Mouse (Mus musculus) spleen, embryonic (tissue): ENCODE results near the gene Synpo2.

Source experiments
- CTCF ChIA-PET: fragments of 350-600 bp; sonication (Branson Sonifier 250); formaldehyde crosslinking; loops from one replicate; lab custom pipeline; 2022; lab: Charles Lee

The Synpo2 gene

GRCm38 (mm10) chr3:123093640-123094361 lies 142.1 kb downstream of the Synpo2 start:
- CTCF ChIA-PET = interaction anchor here (1.0 kb wide), 1 partner anchor 64 kb away, joined by 3 read pairs; no protein-coding TSS in a partner anchor

DNA sequence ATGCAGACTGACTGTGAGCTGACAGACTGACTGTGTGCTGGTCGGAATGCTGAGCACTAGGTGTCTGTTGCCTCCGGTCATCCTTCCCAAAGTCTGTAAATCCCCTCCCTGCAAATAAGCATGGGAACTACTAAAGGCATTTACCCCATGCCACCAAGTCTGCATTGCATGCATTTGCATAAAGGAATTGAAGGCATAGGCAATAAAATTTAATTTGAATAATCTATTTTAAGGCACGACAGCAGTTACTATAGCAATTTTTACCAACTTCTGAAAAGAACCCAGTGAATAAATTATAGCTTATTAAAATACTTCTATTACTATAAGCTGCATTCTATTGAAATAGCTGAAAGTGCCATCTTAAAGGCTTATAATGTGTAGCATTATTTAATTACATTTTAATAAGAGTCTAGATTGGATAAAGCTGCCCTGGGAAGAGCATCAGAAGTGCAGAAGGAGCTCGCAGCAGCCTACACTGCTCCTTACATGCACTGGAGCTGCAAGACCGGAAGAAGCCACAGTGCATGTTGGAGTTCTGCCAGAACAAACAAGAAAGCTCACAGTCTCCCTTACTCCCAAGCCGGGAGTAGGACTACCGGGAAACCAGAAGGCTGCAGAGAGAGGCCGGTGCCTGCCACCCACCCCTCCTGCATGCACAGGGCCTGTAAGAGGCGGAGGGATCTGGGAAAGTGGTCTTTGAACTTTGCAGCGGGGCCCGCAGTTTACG lies 142.9 kb downstream of the Synpo2 start:
- CTCF ChIA-PET = interaction anchor here (1.0 kb wide), 1 partner anchor 65 kb away, joined by 3 read pairs; no protein-coding TSS in a partner anchor

GRCm38 (mm10) chr3:123092442-123092841 lies 143.5 kb downstream of the Synpo2 start:
- CTCF ChIA-PET = no interaction called here

DNA sequence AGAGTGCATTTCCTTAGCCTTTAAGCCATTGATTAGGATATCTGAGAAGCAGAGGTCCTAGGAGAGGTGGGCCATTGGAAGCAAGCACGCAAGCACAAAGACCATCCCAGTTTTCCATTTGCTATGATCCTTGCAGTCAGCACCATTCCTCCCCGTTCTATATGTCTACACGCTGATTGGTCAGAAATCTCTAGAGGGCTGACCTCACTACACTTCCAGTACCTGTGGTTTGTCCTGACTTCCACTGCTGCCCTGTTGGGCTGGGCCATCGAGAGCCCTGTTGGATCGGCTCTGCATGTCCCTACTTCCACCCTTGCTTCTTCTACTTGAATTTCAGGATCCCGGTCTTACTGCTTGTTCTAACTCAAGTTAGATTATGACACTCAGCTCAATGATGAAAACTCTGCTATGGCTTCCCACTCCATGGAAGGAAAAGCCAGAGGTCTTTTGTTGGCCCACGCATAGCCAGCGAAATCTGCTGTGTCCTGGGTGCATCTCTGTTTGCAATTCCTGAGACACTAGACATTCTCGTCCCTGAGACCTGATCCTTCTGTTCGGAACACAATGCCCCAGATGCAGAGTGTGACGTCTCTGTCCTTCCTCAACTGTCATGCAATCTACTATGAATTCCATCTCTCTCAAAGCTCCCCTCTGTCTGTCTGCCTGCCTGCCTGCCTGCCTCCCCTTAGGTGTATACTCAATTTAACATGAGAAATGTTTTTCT lies 146.5 kb downstream of the Synpo2 start:
- CTCF ChIA-PET = no interaction called here

GRCm38 (mm10) chr3:123088284-123088683 lies 147.7 kb downstream of the Synpo2 start:
- CTCF ChIA-PET = interaction anchor here (0.6 kb wide), 1 partner anchor 97 kb away, joined by 6 read pairs; no protein-coding TSS in a partner anchor

GRCm38 (mm10) chr3:123085871-123086501 lies 150.0 kb downstream of the Synpo2 start:
- CTCF ChIA-PET = no interaction called here

DNA sequence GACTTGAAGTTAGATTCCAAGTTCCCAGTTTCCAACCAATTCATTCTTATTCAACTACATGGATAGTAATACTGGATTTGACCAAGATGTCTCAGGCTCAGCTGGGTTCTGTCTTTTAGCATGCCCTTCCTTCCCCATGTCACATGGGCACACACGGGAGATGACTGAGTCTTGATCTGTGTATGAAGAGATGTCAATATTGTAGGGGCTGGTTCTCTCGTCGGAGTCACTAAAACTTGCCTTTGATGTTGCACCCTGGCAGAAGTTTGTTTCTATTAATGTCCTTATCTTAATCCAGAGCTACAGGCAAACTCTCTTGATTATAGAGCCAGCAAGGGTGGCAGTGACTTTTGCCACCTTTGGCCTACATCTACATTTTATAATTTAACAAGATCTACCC lies 154.3 kb downstream of the Synpo2 start:
- CTCF ChIA-PET = no interaction called here

- CTCF ChIA-PET = no interaction called here
Observed at GRCm38 (mm10) chr3:123080943-123081342, 155.0 kb downstream of the Synpo2 start.

GRCm38 (mm10) chr3:123080017-123080725 lies 155.8 kb downstream of the Synpo2 start:
- CTCF ChIA-PET = interaction anchor here (0.6 kb wide), 1 partner anchor 36 kb away, joined by 4 read pairs; no protein-coding TSS in a partner anchor

DNA sequence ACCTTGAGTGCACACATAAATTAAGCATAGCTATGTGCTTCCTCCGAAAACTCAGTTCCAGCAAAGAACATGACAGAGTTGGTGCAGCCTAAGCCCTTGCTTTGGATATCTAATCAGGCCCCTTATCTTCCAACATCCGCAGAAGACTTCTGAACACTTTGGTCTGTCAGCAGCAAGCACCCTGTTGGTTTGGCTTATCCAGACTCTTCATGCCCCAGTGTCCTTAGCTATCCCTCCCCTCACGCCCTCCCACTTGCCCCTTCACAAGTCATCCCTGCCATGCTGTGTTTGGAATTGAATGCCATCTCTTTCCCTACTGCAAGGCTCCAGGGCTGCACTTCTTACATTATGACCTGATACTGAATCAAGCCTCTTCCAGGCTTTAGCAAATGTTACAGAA lies 160.2 kb downstream of the Synpo2 start:
- CTCF ChIA-PET = interaction anchor here (0.5 kb wide), 1 partner anchor 246 kb away, joined by 3 read pairs; no protein-coding TSS in a partner anchor

GRCm38 (mm10) chr3:123075034-123075433 lies 160.9 kb downstream of the Synpo2 start:
- CTCF ChIA-PET = interaction anchor here (0.5 kb wide), 1 partner anchor 245 kb away, joined by 3 read pairs; no protein-coding TSS in a partner anchor

DNA sequence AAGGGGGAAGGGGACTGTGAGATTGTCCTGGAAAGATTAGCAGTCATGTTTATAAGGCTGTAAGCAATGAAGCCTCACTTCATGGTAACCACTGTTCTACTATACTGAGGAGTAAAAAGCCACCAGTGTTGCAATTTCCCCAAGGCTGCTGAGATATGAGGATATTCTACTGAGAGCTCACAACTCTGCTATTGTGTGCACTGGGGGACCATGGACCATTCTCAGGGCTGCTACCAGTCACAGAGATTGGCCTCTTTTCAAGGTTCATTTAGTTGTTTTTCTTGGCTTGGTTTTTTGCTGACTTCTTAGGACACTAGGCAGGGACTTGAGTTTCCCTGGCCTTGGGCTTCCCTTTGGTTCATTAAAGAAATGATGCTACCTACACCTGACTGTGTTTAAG lies 162.6 kb downstream of the Synpo2 start:
- CTCF ChIA-PET = no interaction called here

GRCm38 (mm10) chr3:123072472-123072871 lies 163.5 kb downstream of the Synpo2 start:
- CTCF ChIA-PET = no interaction called here

- CTCF ChIA-PET = no interaction called here
Observed at GRCm38 (mm10) chr3:123070996-123071395, 165.0 kb downstream of the Synpo2 start.

DNA sequence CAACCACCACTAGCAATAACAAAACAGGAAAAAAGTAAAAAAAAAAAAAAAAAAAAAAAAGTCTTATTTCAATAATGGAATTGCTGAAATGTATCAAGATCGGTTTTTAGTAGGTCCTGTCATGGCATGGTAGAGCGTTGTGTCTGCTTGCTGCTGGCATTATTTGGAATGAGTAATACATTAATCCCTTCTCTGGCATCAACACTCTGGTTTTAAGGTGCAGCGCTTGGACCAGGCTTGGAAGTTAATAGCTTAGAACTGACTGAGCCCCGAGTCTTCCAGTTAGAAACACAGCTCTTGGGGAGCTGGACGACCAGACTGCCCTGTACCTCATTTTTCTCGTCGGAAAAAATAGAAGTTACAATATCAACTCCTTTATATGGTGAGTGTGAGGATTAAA lies 169.1 kb downstream of the Synpo2 start:
- CTCF ChIA-PET = interaction anchor here (0.5 kb wide), 1 partner anchor 17 kb away, joined by 6 read pairs; no protein-coding TSS in a partner anchor

GRCm38 (mm10) chr3:123065466-123065865 lies 170.5 kb downstream of the Synpo2 start:
- CTCF ChIA-PET = no interaction called here

DNA sequence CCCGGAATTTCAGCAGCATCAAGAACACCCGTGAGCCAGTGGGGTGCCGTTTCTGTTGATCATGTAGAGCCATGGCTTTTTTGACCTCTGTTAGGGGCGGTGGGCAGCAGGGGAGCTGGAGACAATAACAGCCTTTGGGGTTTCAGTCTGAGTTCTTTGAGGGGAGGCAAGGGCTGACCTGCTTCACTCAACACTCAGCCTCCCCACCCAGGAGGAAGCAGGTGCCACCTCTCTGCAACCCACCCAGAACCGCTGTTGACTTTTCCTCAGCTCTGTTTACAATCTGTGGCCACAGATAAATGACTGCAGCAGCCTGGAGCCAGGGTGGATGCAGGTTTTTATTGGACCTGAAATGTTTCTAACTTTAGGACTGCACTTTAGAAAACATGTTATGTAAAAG lies 171.8 kb downstream of the Synpo2 start:
- CTCF ChIA-PET = no interaction called here

GRCm38 (mm10) chr3:123061931-123062330 lies 174.0 kb downstream of the Synpo2 start:
- CTCF ChIA-PET = no interaction called here

DNA sequence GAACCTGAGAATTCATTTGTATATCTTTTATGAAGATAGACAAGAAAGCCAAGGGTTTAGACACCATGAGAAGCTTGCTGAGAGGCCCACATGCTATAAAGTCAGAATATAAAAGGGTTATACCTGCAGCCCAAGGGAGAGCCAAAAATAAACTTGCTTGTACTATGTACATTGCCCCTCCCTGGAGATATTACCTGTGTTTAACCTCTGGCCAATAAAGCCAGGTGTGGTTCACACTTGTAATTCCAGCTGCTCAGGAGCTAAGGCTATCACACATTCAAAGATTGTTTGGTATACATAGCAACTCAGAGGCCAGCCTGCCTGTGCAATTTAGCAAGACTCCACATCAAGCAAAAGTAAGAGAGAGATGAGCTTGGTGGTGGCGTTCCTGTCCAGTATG lies 177.1 kb downstream of the Synpo2 start:
- CTCF ChIA-PET = no interaction called here

DNA sequence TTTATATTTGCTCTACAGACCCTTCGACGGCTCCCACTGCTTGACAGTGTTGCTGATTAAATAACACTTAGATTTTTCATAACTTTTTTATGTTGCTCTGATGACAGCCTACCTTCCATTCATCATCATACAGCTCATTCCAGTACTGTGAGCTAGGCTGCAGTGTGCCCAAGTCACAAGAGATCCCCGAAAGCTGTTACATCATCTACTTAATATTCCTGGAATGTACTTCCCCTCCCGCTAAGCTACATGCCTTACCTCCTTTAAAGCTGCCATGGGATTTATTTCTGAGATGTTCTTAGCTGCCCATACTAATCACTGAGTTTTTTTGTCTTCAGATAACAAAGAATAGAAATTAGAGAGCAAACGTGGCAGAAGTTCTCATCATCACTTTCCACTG lies 181.8 kb downstream of the Synpo2 start:
- CTCF ChIA-PET = no interaction called here
